Mouse (Mus musculus) induced T-regulatory cell, adult 2 months (primary cell): ENCODE data around the gene Sgsm3.

Experiments used
- DNase-seq: peaks from one replicate; pipeline ENCODE4 v3.0.0-alpha.2; 2012; ENCODE audit warnings: low read depth

Sgsm3 gene

GRCm38 (mm10) chr15:80977620-80978334 lies at the start of gene Sgsm3:
Gene Sgsm3, plus strand, starts transcription at chr15:80977765.
- peak; percentile 87 for DNase-seq

- DNase-seq = no peak
Observed at GRCm38 (mm10) chr15:80928811-80929355, 48.7 kb upstream of the Sgsm3 start.

- peak; percentile 83 for DNase-seq
Observed at GRCm38 (mm10) chr15:80930048-80930571, 47.5 kb upstream of the Sgsm3 start.

GRCm38 (mm10) chr15:80930676-80931320 lies 46.8 kb upstream of the Sgsm3 start:
- DNase-seq = peak; percentile 74

- DNase-seq = peak; percentile 59
Observed at GRCm38 (mm10) chr15:80931345-80931960, 46.1 kb upstream of the Sgsm3 start.

- peak; percentile 38 for DNase-seq
Observed at GRCm38 (mm10) chr15:80934841-80935240, 42.7 kb upstream of the Sgsm3 start.

GRCm38 (mm10) chr15:80936686-80937085 lies 40.9 kb upstream of the Sgsm3 start:
- no peak for DNase-seq

- DNase-seq = no peak
Observed at GRCm38 (mm10) chr15:80938615-80939014, 39.0 kb upstream of the Sgsm3 start.

GRCm38 (mm10) chr15:80939401-80939800 lies 38.2 kb upstream of the Sgsm3 start:
- no peak for DNase-seq

- DNase-seq = no peak
Observed at GRCm38 (mm10) chr15:80941468-80942040, 36.0 kb upstream of the Sgsm3 start.

- peak; percentile 76 for DNase-seq
Observed at GRCm38 (mm10) chr15:80945851-80946250, 31.7 kb upstream of the Sgsm3 start.

GRCm38 (mm10) chr15:80948145-80949135 lies 29.1 kb upstream of the Sgsm3 start, which contains the start of gene Adsl:
Gene Adsl, plus strand, starts transcription at chr15:80948490.
- DNase-seq = peak; percentile 97

GRCm38 (mm10) chr15:80949431-80949830 lies 28.1 kb upstream of the Sgsm3 start:
- DNase-seq = peak; percentile 40

GRCm38 (mm10) chr15:80950055-80950454 lies 27.5 kb upstream of the Sgsm3 start:
- no peak for DNase-seq

GRCm38 (mm10) chr15:80953971-80954370 lies 23.6 kb upstream of the Sgsm3 start:
- DNase-seq = no peak

- DNase-seq = no peak
Observed at GRCm38 (mm10) chr15:80954861-80955260, 22.7 kb upstream of the Sgsm3 start.

GRCm38 (mm10) chr15:80955836-80956438 lies 21.6 kb upstream of the Sgsm3 start:
- no peak for DNase-seq

- DNase-seq = no peak
Observed at GRCm38 (mm10) chr15:80969371-80969770, 8.2 kb upstream of the Sgsm3 start.

GRCm38 (mm10) chr15:80974311-80974710 lies 3.3 kb upstream of the Sgsm3 start:
- DNase-seq = no peak

GRCm38 (mm10) chr15:80975666-80976065 lies 1.9 kb upstream of the Sgsm3 start:
- DNase-seq = no peak
